Mouse (Mus musculus) embryonic facial prominence, embryonic 15.5 days (tissue): ENCODE data around the gene Edem3. TPM values are rescaled to one million over a fixed set of nuclear protein-coding genes. Genes with fewer than 3 reads are reported as not detected.

Experiments
- ATAC-seq: fragments of 200-750 bp; cut with Nextera tagmentation; 2 replicates; pipeline ENCODE4 v1.8.0; 2017; ENCODE audit warnings: low read depth, moderate TSS enrichment; ENCODE audit not compliant: insufficient number of reproducible peaks, low FRiP score, low TSS enrichment
- H3K27ac ChIP-seq: fragments of 300-500 bp; sonication (generic); replicated peaks from 2 replicates; pipeline ENCODE4 v1.5.1; 2015; ENCODE audit warnings: mild to moderate bottlenecking, inconsistent platforms
- H3K27me3 ChIP-seq: fragments of 300-500 bp; sonication (generic); 2 replicates; pipeline ENCODE4 v1.6.1; 2015; ENCODE audit warnings: inconsistent platforms
- H3K36me3 ChIP-seq: fragments of 300-500 bp; sonication (generic); 2 replicates; pipeline ENCODE4 v1.6.1; 2015; ENCODE audit warnings: mild to moderate bottlenecking, inconsistent platforms
- H3K4me1 ChIP-seq: fragments of 300-500 bp; sonication (generic); 2 replicates; pipeline ENCODE4 v1.6.1; 2015; ENCODE audit warnings: inconsistent platforms
- H3K4me2 ChIP-seq: fragments of 300-500 bp; sonication (generic); replicated peaks from 2 replicates; pipeline ENCODE4 v1.6.1; 2015; ENCODE audit warnings: mild to moderate bottlenecking, inconsistent platforms
- H3K4me3 ChIP-seq: fragments of 300-500 bp; sonication (generic); replicated peaks from 2 replicates; pipeline ENCODE4 v1.5.1; 2015; ENCODE audit warnings: mild to moderate bottlenecking, inconsistent platforms
- H3K9ac ChIP-seq: fragments of 300-500 bp; sonication (generic); 2 replicates; pipeline ENCODE4 v1.6.1; 2015; ENCODE audit warnings: inconsistent platforms
- H3K9me3 ChIP-seq: fragments of 300-500 bp; sonication (generic); replicated peaks from 2 replicates; pipeline ENCODE4 v1.6.1; 2016; ENCODE audit warnings: inconsistent platforms
- WGBS: fragments of 180-500 bp; shearing (Covaris S2); methylation state at CpG from one replicate; pipeline ENCODE4 v1.1.7; 2015; 5-methylcytosine and 5-hydroxymethylcytosine counted together
- polyA plus RNA-seq: library from polyadenylated mRNA; unstranded; fragments of >200 nt; fragmentation: Nextera tagmentation; extraction: Ambion mirVana; gene quantifications from 2 replicates; pipeline ENCODE4 v1.2.1, GENCODE M21; 2015

Gene Edem3
- polyA plus RNA-seq, 1 experiment from 2014 or later: 15.7 TPM

DNA sequence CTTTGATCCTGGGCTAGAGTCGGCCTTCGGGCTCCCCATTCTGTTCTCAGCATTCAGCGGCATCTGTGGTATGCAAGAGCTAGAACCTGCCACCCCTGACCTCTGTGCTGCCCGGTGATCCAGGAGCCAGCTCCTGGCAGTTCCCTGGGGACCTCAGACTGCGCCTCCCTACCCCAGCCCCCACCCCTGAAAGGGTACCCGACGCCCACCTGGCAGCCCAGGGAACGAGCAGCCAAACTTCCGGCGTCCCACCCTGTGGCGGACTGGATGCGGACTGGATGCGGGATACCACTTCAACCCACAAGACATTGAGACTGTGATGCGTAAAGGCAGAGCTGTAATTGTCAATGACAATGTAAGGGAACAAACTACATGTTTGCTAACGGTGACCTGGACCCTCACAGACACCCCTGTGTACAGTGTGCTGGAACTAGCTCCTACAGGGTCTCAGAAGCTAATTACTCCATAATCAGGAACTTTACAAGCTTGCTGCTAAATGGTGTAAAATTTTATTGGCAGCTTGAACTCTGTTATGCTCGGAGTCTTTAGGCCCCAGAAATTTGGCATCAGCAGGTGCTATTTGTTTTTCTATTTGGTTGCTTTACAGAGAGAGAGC lies 94.9 kb downstream of the Edem3 start:
- no peak for ATAC-seq
- 84% methylated on average over 16 of the region's 16 CpGs for WGBS

DNA sequence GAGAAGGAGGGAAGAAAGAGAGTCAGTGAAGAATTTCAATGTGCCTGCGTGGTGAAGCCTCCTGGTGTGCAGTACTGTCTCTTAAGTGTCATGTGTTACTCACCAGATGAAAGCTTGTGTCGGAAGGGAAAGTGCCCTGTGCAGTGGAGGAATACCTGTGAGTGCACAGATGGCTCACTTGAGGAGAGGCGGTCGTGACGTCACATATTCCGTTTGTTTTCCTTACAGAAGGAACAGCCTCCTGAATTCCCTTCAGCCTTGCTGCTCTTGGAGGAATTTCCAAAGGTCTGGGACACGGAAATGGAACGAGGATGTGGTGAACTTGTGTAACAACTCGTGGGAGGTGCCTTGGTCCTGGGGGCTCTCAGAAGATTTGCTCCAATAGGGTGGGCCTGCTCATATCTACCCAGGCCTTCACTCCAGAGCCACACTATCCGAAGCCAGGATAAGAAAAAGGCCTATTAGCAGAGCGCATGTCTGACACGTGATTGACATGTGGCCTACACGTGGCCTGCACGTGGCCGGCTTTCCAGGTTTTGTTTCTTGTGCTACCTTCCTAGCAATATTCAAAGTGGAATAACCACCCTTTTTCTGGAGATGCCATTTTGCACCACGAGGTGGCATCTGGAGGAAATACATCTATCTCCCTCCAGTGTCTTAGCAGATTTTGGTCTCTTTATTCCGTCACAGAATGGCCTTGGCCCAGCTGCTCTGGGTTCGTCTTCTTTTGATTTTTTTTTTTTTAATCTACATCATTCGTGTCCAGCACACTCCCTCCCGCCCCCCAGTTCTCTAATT lies 96.1 kb downstream of the Edem3 start:
- Histone ChIP-seq H3K9ac (no peak overlapping the region), H3K9me3 (no peaks in the 10 kb centered on the region)
- 83% methylated on average over 20 of the region's 20 CpGs for WGBS

More for the DNA sequence above, 94.9 kb downstream of the Edem3 start:
- Histone ChIP-seq H3K4me2 (no peak overlapping the region), H3K27me3 (no peaks in the 10 kb centered on the region), H3K4me3 (no peak overlapping the region), H3K4me1 (no peaks in the 10 kb centered on the region), H3K9ac (no peak overlapping the region), H3K9me3 (no peaks in the 10 kb centered on the region), H3K27ac (no peak overlapping the region), H3K36me3 (no peaks in the 10 kb centered on the region)

DNA sequence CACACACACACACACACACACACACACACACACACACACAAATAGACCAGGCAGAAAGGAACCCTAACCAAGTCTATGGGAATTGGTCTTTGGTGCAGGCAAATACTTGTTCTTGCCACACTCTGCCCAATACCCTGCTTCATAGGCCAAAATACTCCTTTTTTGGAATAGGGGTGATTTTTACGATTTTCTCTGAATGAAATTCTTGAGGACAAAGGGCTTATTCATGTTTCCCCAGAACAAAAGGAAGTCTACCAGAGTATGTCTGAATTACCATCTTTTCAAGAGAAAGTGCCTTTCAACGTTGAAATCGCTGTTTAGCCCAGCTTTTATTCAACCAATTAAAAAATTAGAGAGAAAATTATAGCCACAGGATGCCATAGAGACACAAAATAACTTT lies 96.8 kb downstream of the Edem3 start:
- 42% methylated on average over 3 of the region's 3 CpGs for WGBS
- H3K4me1 ChIP-seq: no peaks in the 10 kb centered on the region
- no peak overlapping the region for H3K9ac ChIP-seq
- no peak overlapping the region for H3K4me2 ChIP-seq
- H3K36me3 ChIP-seq: no peaks in the 10 kb centered on the region
- no peaks in the 10 kb centered on the region for H3K27me3 ChIP-seq
- ATAC-seq: no peak
- no peak overlapping the region for H3K27ac ChIP-seq
- no peaks in the 10 kb centered on the region for H3K9me3 ChIP-seq
- H3K4me3 ChIP-seq: no peak overlapping the region

More for the DNA sequence above, 96.1 kb downstream of the Edem3 start:
- ATAC-seq: no peak
- Histone ChIP-seq H3K4me3 (no peak overlapping the region), H3K4me2 (no peak overlapping the region), H3K27ac (no peak overlapping the region), H3K27me3 (no peaks in the 10 kb centered on the region), H3K4me1 (no peaks in the 10 kb centered on the region), H3K36me3 (no peaks in the 10 kb centered on the region)

DNA sequence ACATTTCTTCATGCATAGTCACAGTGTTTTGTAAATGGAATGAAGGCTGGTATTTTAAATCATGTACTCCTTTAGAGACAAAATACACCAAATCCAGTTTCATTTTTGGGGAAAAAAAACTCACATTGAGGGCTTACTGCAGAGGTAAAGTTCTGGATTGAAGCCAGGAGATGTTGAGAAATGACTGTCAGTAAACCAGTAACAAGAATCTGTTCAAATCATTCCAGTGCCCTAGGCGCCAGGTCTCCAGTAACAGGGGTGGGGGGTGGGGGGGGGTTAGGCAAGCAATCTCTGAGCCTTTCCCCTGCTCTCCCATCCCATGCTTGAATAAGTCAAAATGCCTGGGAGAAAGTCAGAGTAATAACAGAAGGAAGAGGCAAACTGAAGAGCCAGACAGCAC lies 100.4 kb downstream of the Edem3 start:
- 40% methylated on average over 1 of the region's 1 CpGs for WGBS
- no peak overlapping the region for H3K27ac ChIP-seq
- H3K4me3 ChIP-seq: no peak overlapping the region

DNA sequence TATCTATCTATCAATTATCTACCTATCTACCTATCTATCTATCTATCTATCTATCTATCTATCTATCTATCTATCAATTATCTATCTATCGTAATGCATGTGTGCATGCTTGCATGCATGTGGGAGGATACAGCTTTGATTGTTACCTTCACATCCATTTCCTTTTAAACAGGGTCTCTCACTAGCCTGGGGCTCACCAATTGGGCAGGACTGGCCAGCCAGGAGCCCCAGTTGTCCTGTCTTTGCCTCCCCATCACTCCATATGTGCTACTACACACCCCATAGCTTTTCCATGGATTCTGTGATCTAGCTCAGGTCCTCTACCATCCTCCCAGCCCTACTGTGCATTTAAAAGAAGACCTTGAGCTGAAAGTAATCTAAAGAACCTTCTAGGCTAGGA lies 103.3 kb downstream of the Edem3 start:
- Histone ChIP-seq H3K36me3 (no peaks in the 10 kb centered on the region), H3K4me1 (peaks cover under 1% of the 10 kb centered on the region; the same call in 1 of the 2 replicates), H3K4me2 (no peak overlapping the region), H3K9ac (no peak overlapping the region), H3K4me3 (no peak overlapping the region), H3K27me3 (no peaks in the 10 kb centered on the region), H3K9me3 (no peaks in the 10 kb centered on the region), H3K27ac (no peak overlapping the region)
- WGBS: 97% methylated on average over 1 of the region's 1 CpGs
- ATAC-seq: no peak

More for the DNA sequence above, 100.4 kb downstream of the Edem3 start:
- no peaks in the 10 kb centered on the region for H3K4me1 ChIP-seq
- no peak for ATAC-seq
- no peaks in the 10 kb centered on the region for H3K9me3 ChIP-seq
- no peaks in the 10 kb centered on the region for H3K36me3 ChIP-seq
- no peak overlapping the region for H3K4me2 ChIP-seq
- no peaks in the 10 kb centered on the region for H3K27me3 ChIP-seq
- no peak overlapping the region for H3K9ac ChIP-seq

DNA sequence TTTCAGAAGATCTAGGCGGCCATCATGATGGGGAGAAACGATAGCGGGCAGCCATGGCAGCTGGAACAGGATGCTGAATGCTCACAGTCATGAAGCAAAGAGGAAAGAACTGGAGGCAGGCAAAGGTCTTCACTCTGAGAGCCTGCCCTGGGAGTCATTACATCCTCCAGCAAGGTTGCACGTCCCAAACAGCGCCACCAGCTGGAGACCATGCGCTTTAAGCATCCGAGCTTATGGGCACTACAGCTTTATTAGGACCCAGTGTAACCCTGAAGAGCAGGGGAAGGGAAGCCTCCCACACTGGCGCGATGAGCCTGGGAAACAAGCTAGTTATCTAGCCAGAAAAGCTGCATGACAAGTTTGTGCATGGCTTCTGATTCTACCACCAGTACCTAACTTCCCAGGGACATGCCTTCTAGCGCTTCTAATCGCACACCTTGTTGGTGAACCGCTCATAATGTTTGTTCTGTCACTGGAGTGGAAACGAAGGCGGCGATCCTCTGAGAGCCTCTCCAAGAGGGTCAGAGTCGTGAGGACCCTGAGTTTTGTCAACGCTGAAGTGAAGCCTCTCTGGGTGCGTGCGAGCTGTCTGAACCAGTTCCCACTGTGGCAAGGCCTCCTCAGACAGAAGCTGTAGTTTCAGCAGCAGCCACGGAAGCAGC lies 106.3 kb downstream of the Edem3 start:
- ATAC-seq: no peak
- Histone ChIP-seq H3K36me3 (no peaks in the 10 kb centered on the region), H3K9ac (no peak overlapping the region), H3K27me3 (no peaks in the 10 kb centered on the region), H3K27ac (peak overlapping the region; percentile 40; the same call in 1 of the 2 replicates), H3K4me3 (no peak overlapping the region), H3K9me3 (no peaks in the 10 kb centered on the region), H3K4me2 (no peak overlapping the region), H3K4me1 (peaks cover 6% of the 10 kb centered on the region; the same call in 1 of the 2 replicates)
- 60% methylated on average over 20 of the region's 20 CpGs for WGBS

DNA sequence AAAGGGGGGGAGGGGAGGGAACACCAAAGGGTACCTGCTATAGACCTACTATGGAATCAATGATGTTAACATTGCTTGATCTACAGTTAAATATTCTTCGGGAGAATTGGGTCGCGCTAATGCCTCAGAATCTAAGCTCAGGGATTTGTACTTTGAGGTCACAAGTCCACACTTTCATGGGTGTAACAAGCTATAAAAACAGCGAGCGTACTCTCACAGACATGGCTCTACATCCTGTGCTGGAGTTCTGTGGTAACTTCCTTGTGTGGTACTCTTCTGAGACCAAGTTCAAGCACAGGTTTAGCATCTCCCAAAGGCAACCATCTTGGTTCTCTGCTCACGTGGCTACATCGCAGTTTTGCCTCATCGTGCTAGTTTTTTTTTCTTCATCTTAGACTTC lies 106.9 kb downstream of the Edem3 start:
- no peak for ATAC-seq

DNA sequence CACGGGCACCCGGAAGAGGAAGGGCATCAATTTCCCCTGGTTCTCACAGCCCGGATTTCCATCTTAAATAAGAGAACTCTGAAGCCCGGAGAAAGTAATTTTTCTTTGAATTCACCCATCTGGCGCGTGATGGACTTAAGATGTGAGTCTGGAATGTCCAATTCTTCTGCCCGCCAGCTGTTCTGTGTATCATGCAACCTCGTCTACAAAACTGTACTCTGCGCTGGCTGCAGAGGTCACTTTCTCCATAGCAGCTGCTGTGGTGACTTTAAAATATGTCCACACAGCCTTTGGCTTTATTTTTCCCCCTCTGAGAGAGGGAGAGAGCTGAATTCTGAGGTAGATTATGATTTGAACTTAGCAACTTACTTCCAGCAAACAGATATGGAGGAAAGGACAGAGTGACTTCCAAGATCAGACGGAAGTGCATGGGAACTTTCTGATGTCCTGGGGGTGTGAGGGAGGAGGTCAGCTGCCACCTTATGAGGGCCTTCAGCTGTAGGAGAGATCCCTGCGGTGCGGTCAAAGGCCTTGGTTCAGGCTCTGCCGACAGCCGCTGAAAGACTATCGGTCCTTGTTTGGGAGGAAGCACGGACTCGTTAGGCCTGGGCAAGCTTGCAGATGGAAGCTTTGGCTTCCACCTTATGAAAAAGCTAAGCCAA lies 108.1 kb downstream of the Edem3 start:
- Histone ChIP-seq H3K4me1 (peaks cover 6% of the 10 kb centered on the region; the same call in 1 of the 2 replicates), H3K9me3 (no peaks in the 10 kb centered on the region), H3K36me3 (no peaks in the 10 kb centered on the region), H3K4me2 (no peak overlapping the region), H3K9ac (no peak overlapping the region), H3K27ac (no peak overlapping the region), H3K4me3 (no peak overlapping the region), H3K27me3 (no peaks in the 10 kb centered on the region)
- WGBS: 70% methylated on average over 17 of the region's 17 CpGs
- ATAC-seq: no peak; the same call in 1 of the 2 replicates

More for the DNA sequence above, 106.9 kb downstream of the Edem3 start:
- no peak overlapping the region for H3K4me3 ChIP-seq
- WGBS: 94% methylated on average over 8 of the region's 8 CpGs
- H3K36me3 ChIP-seq: no peaks in the 10 kb centered on the region
- H3K9ac ChIP-seq: no peak overlapping the region
- peaks cover 6% of the 10 kb centered on the region; the same call in 1 of the 2 replicates for H3K4me1 ChIP-seq
- H3K9me3 ChIP-seq: no peaks in the 10 kb centered on the region
- no peak overlapping the region for H3K4me2 ChIP-seq
- H3K27me3 ChIP-seq: no peaks in the 10 kb centered on the region
- no peak overlapping the region for H3K27ac ChIP-seq

DNA sequence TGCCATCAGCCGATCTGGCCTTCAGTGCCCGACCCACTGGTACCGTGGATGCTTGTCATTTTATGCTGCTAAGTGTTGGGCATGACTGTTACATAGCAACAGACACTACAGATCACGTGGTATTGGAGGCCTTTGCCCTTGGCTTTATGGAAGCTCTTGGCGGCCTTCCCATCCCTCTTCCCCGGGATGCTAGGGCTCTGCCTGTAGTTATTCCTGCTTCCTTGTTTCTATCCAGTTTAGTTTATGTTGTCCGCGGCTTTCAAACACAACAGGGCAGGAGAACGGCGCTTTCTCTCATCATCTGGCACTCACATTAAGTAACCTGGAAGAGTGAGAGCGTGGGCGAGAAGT lies 108.6 kb downstream of the Edem3 start:
- no peak overlapping the region for H3K27ac ChIP-seq
- H3K4me3 ChIP-seq: no peak overlapping the region
- H3K4me2 ChIP-seq: no peak overlapping the region
- no peaks in the 10 kb centered on the region for H3K9me3 ChIP-seq
- H3K4me1 ChIP-seq: peaks cover 6% of the 10 kb centered on the region; the same call in 1 of the 2 replicates
- no peak overlapping the region for H3K9ac ChIP-seq
- 83% methylated on average over 12 of the region's 12 CpGs for WGBS
- ATAC-seq: no peak
- H3K27me3 ChIP-seq: no peaks in the 10 kb centered on the region
- no peaks in the 10 kb centered on the region for H3K36me3 ChIP-seq

DNA sequence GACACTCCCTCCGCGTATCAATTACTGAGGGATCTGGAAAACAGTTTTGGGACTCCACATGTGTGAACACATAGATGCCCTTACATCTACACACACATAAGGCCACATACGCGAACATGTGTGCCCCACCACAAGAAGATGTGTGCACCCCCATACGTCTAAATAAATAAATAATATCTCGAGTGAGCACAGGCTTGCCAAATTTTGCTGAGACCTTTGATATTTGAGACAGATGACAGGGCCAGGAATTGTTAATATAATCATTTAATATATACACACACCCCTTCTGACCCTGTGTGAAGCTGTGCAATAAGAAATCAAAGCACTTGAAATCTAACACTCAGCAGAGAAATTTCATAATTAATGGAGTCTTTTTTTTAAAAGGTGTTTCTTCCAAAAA lies 109.2 kb downstream of the Edem3 start:
- Histone ChIP-seq H3K27ac (no peak overlapping the region), H3K9ac (no peak overlapping the region), H3K36me3 (no peaks in the 10 kb centered on the region), H3K9me3 (no peaks in the 10 kb centered on the region), H3K4me3 (no peak overlapping the region), H3K27me3 (no peaks in the 10 kb centered on the region), H3K4me1 (peaks cover 6% of the 10 kb centered on the region; the same call in 1 of the 2 replicates), H3K4me2 (no peak overlapping the region)
- 75% methylated on average over 6 of the region's 6 CpGs for WGBS
- no peak for ATAC-seq
